Mouse (Mus musculus): ENCODE measurements around the gene Ndufa12. TPM values are rescaled to one million over a fixed set of nuclear protein-coding genes. Genes with fewer than 3 reads are reported as not detected.

Gene Ndufa12
- polyA plus RNA-seq, 1 experiment from 2014 or later = 412 TPM

GRCm38 (mm10) chr10:94249575-94250456 lies 51.3 kb downstream of the Ndufa12 start:
- no peak overlapping the region for H3K9ac ChIP-seq (replicated peaks; ENCODE audit: low read length)
- no peak overlapping the region for H3K4me3 ChIP-seq (replicated peaks; ENCODE audit: low read depth, low read length)
- peaks cover 11% of the 10 kb centered on the region; the same call in 1 of the 2 replicates for H3K4me1 ChIP-seq (ENCODE audit: control insufficient read depth, insufficient read depth, low read length)
- DNase-seq (peak; percentile 79), ATAC-seq (ENCODE audit: low FRiP score, low TSS enrichment) (peak; percentile 82; the same call in 1 of the 2 replicates)
- no peaks in the 10 kb centered on the region for H3K36me3 ChIP-seq (ENCODE audit: control insufficient read depth, insufficient read depth, low read length)
- H3K27ac ChIP-seq (replicated peaks; ENCODE audit: low read depth, low read length) = peak overlapping the region; percentile 56
- H3K27me3 ChIP-seq (ENCODE audit: control insufficient read depth, insufficient read depth, low read length) = no peaks in the 10 kb centered on the region
- no peaks in the 10 kb centered on the region for H3K9me3 ChIP-seq (ENCODE audit: control insufficient read depth, low read length)
- 35% methylated on average over 22 of the region's 22 CpGs for WGBS
- peak overlapping the region; percentile 33 for H3K4me2 ChIP-seq (ENCODE audit: low read length)

GRCm38 (mm10) chr10:94253260-94253807 lies 54.8 kb downstream of the Ndufa12 start:
- ATAC-seq (ENCODE audit: low FRiP score, low TSS enrichment) (no peak), DNase-seq (no peak)
- H3K27ac ChIP-seq (replicated peaks; ENCODE audit: low read depth, low read length) = no peak overlapping the region
- WGBS = 68% methylated on average over 17 of the region's 17 CpGs
- no peaks in the 10 kb centered on the region for H3K36me3 ChIP-seq (ENCODE audit: control insufficient read depth, insufficient read depth, low read length)
- H3K9me3 ChIP-seq (ENCODE audit: control insufficient read depth, low read length) = no peaks in the 10 kb centered on the region
- H3K27me3 ChIP-seq (ENCODE audit: control insufficient read depth, insufficient read depth, low read length) = no peaks in the 10 kb centered on the region
- no peak overlapping the region for H3K9ac ChIP-seq (replicated peaks; ENCODE audit: low read length)
- H3K4me3 ChIP-seq (replicated peaks; ENCODE audit: low read depth, low read length) = no peak overlapping the region
- H3K4me1 ChIP-seq (ENCODE audit: control insufficient read depth, insufficient read depth, low read length) = peaks cover 11% of the 10 kb centered on the region; the same call in 1 of the 2 replicates
- H3K4me2 ChIP-seq (ENCODE audit: low read length) = no peak overlapping the region

GRCm38 (mm10) chr10:94254766-94255165 lies 56.2 kb downstream of the Ndufa12 start:
- no peaks in the 10 kb centered on the region for H3K36me3 ChIP-seq (ENCODE audit: control insufficient read depth, insufficient read depth, low read length)
- ATAC-seq (ENCODE audit: low FRiP score, low TSS enrichment) (no peak), DNase-seq (no peak)
- H3K4me1 ChIP-seq (ENCODE audit: control insufficient read depth, insufficient read depth, low read length) = peaks cover 5% of the 10 kb centered on the region; the same call in 1 of the 2 replicates
- no peak overlapping the region for H3K4me2 ChIP-seq (ENCODE audit: low read length)
- H3K27me3 ChIP-seq (ENCODE audit: control insufficient read depth, insufficient read depth, low read length) = no peaks in the 10 kb centered on the region
- H3K27ac ChIP-seq (replicated peaks; ENCODE audit: low read depth, low read length) = no peak overlapping the region
- WGBS = 80% methylated on average over 3 of the region's 3 CpGs
- H3K9ac ChIP-seq (replicated peaks; ENCODE audit: low read length) = no peak overlapping the region
- no peak overlapping the region for H3K4me3 ChIP-seq (replicated peaks; ENCODE audit: low read depth, low read length)
- no peaks in the 10 kb centered on the region for H3K9me3 ChIP-seq (ENCODE audit: control insufficient read depth, low read length)

GRCm38 (mm10) chr10:94255744-94256143 lies 57.2 kb downstream of the Ndufa12 start:
- Histone ChIP-seq H3K36me3 (ENCODE audit: control insufficient read depth, insufficient read depth, low read length) (no peaks in the 10 kb centered on the region), H3K4me1 (ENCODE audit: control insufficient read depth, insufficient read depth, low read length) (no peaks in the 10 kb centered on the region), H3K4me2 (ENCODE audit: low read length) (no peak overlapping the region), H3K9ac (replicated peaks; ENCODE audit: low read length) (no peak overlapping the region), H3K9me3 (ENCODE audit: control insufficient read depth, low read length) (no peaks in the 10 kb centered on the region), H3K27ac (replicated peaks; ENCODE audit: low read depth, low read length) (no peak overlapping the region), H3K4me3 (replicated peaks; ENCODE audit: low read depth, low read length) (no peak overlapping the region), H3K27me3 (ENCODE audit: control insufficient read depth, insufficient read depth, low read length) (no peaks in the 10 kb centered on the region)
- WGBS = 70% methylated on average over 6 of the region's 6 CpGs
- no peak for ATAC-seq (ENCODE audit: low FRiP score, low TSS enrichment)
- no peak for DNase-seq

GRCm38 (mm10) chr10:94256518-94256917 lies 58.0 kb downstream of the Ndufa12 start:
- Histone ChIP-seq H3K4me3 (replicated peaks; ENCODE audit: low read depth, low read length) (no peak overlapping the region), H3K4me2 (ENCODE audit: low read length) (no peak overlapping the region), H3K4me1 (ENCODE audit: control insufficient read depth, insufficient read depth, low read length) (no peaks in the 10 kb centered on the region), H3K27me3 (ENCODE audit: control insufficient read depth, insufficient read depth, low read length) (no peaks in the 10 kb centered on the region), H3K9me3 (ENCODE audit: control insufficient read depth, low read length) (no peaks in the 10 kb centered on the region), H3K36me3 (ENCODE audit: control insufficient read depth, insufficient read depth, low read length) (no peaks in the 10 kb centered on the region), H3K27ac (replicated peaks; ENCODE audit: low read depth, low read length) (no peak overlapping the region), H3K9ac (replicated peaks; ENCODE audit: low read length) (no peak overlapping the region)
- WGBS = 89% methylated on average over 4 of the region's 4 CpGs
- DNase-seq (no peak), ATAC-seq (ENCODE audit: low FRiP score, low TSS enrichment) (no peak)

DNA sequence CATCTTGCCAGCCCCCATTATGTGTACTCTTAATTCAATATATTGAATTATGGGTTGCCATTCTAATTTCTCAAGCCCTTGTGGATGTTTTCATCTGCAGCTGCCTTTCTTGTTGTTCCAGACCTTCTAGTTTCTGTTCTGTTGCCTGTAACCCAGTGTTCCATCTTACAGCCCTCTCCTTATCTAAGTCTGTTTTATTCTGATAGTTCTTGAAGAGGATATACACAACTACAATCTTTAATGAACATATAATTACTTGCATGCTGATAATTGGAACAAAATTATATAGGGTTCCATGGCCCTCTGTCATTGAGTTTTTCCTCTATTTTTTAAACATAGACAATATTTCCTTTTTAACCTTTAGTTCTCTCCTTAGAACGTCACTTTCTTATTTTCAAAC lies 62.0 kb downstream of the Ndufa12 start:
- no peaks in the 10 kb centered on the region for H3K27me3 ChIP-seq (ENCODE audit: control insufficient read depth, insufficient read depth, low read length)
- no peak overlapping the region for H3K4me2 ChIP-seq (ENCODE audit: low read length)
- H3K36me3 ChIP-seq (ENCODE audit: control insufficient read depth, insufficient read depth, low read length) = no peaks in the 10 kb centered on the region
- no peaks in the 10 kb centered on the region for H3K4me1 ChIP-seq (ENCODE audit: control insufficient read depth, insufficient read depth, low read length)
- no peak overlapping the region for H3K4me3 ChIP-seq (replicated peaks; ENCODE audit: low read depth, low read length)
- H3K9ac ChIP-seq (replicated peaks; ENCODE audit: low read length) = no peak overlapping the region
- ATAC-seq (ENCODE audit: low FRiP score, low TSS enrichment) (no peak), DNase-seq (no peak)
- no peak overlapping the region for H3K27ac ChIP-seq (replicated peaks; ENCODE audit: low read depth, low read length)
- no peaks in the 10 kb centered on the region for H3K9me3 ChIP-seq (ENCODE audit: control insufficient read depth, low read length)
- WGBS = 83% methylated on average over 1 of the region's 1 CpGs

DNA sequence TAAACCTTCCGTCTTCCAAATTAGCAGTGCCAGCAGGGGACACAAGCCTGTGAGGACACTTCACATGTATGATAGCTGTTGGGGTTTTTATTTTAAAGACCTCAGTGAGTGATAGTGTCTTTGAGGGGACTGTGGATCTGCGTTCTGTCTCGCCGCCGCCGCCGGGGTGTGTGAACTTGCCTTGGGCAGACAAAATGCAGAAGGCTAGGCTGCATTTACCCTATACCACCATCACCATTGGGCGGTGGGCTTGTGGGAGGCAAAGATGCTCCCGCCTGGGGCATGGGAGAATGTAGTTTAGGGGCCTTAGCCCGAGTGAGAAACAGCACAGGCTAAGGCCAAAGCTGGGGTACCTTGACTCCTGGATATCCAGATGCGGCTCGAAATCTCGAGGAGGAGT lies 64.1 kb downstream of the Ndufa12 start:
- Histone ChIP-seq H3K9ac (replicated peaks; ENCODE audit: low read length) (no peak overlapping the region), H3K4me2 (ENCODE audit: low read length) (no peak overlapping the region), H3K27me3 (ENCODE audit: control insufficient read depth, insufficient read depth, low read length) (no peaks in the 10 kb centered on the region), H3K4me3 (replicated peaks; ENCODE audit: low read depth, low read length) (no peak overlapping the region), H3K4me1 (ENCODE audit: control insufficient read depth, insufficient read depth, low read length) (0 out of 2 replicates have a peak, but pooled peaks cover 6% of the 10 kb centered on the region), H3K27ac (replicated peaks; ENCODE audit: low read depth, low read length) (no peak overlapping the region), H3K36me3 (ENCODE audit: control insufficient read depth, insufficient read depth, low read length) (no peaks in the 10 kb centered on the region), H3K9me3 (ENCODE audit: control insufficient read depth, low read length) (no peaks in the 10 kb centered on the region)
- DNase-seq (no peak), ATAC-seq (ENCODE audit: low FRiP score, low TSS enrichment) (no peak)
- WGBS = 94% methylated on average over 13 of the region's 13 CpGs

GRCm38 (mm10) chr10:94263211-94263610 lies 64.7 kb downstream of the Ndufa12 start:
- H3K4me3 ChIP-seq (replicated peaks; ENCODE audit: low read depth, low read length) = no peak overlapping the region
- no peak overlapping the region for H3K9ac ChIP-seq (replicated peaks; ENCODE audit: low read length)
- WGBS = 75% methylated on average over 3 of the region's 3 CpGs
- no peaks in the 10 kb centered on the region for H3K27me3 ChIP-seq (ENCODE audit: control insufficient read depth, insufficient read depth, low read length)
- no peaks in the 10 kb centered on the region for H3K36me3 ChIP-seq (ENCODE audit: control insufficient read depth, insufficient read depth, low read length)
- H3K4me2 ChIP-seq (ENCODE audit: low read length) = no peak overlapping the region
- DNase-seq = no peak
- ATAC-seq (ENCODE audit: low FRiP score, low TSS enrichment) = no peak
- H3K9me3 ChIP-seq (ENCODE audit: control insufficient read depth, low read length) = no peaks in the 10 kb centered on the region
- H3K4me1 ChIP-seq (ENCODE audit: control insufficient read depth, insufficient read depth, low read length) = 0 out of 2 replicates have a peak, but pooled peaks cover 6% of the 10 kb centered on the region
- H3K27ac ChIP-seq (replicated peaks; ENCODE audit: low read depth, low read length) = no peak overlapping the region
